Mouse (Mus musculus) R1 (cell line): ENCODE data around the gene Sorl1.

Experiments
- DNase-seq: peaks from one replicate; pipeline ENCODE4 v3.0.0-alpha.2; 2018; ENCODE audit warnings: low read depth, low spot score

The Sorl1 gene

GRCm38 (mm10) chr9:42122441-42122840, 1.7 kb downstream of the Sorl1 start:
- DNase-seq: no peak

DNA sequence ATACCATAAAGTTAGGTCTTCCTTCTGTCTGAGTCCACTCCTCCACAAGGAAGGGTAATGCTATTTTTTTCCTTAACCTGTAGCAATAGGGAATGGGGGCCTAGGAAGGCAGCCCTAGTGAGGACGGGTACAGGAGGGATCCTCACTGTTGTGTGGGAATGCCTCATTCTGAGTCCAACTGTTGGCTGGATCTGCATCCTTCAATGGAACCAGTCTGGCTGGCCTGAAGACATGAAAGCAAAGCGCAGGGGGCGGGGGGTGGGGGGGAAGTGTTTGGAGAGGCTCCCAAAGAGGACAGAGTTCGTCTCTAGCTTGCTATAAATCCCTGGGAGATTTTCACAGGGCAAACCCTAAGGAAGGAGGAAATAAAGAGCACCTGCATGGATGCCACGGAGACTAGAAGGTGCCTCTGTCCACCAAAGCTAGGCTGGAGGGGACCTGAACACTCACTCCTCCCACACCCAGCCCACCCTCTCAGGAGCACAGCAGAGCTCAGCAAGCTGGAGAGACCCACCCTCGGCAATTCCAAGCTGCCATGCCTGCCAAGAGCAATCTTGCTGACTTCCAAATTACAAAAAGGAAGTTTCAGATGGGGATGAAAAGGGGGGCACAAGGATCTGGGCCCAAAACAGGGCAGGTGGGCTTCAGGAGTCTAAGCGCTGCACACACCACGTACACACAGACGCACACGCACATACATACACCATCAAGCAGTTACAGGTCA, 2.3 kb downstream of the Sorl1 start:
- no peak for DNase-seq

- no peak for DNase-seq
Measured at GRCm38 (mm10) chr9:42116418-42117056, 7.6 kb downstream of the Sorl1 start.

DNA sequence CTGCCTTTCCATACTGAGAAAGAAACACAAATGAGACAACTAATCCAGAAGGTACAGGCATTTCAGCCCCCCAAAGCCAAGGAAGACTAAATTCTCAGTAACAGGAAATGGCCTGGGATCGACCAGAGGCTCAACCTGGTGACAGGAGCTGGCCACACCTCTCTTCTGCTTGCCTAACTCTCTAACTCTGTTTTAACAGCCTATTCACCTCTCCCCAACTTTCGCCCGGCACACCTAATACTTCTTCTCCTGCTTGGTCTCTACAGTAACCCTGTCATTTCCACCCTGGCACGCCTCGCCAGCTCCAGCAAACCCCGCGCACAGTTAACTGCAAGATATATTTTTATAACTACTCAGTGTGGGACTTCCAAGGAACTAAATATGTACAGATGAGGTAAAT, 9.0 kb downstream of the Sorl1 start:
- no peak for DNase-seq

- DNase-seq: peak; percentile 90
Measured at GRCm38 (mm10) chr9:42113316-42113715, 10.8 kb downstream of the Sorl1 start.

- DNase-seq: peak; percentile 56
Measured at GRCm38 (mm10) chr9:42112691-42113090, 11.4 kb downstream of the Sorl1 start.

- DNase-seq: no peak
Measured at GRCm38 (mm10) chr9:42111256-42111655, 12.8 kb downstream of the Sorl1 start.

GRCm38 (mm10) chr9:42109837-42110451, 14.2 kb downstream of the Sorl1 start:
- DNase-seq: peak; percentile 67

GRCm38 (mm10) chr9:42109131-42109530, 15.0 kb downstream of the Sorl1 start:
- peak; percentile 60 for DNase-seq

GRCm38 (mm10) chr9:42108369-42108951, 15.6 kb downstream of the Sorl1 start:
- peak; percentile 77 for DNase-seq

DNA sequence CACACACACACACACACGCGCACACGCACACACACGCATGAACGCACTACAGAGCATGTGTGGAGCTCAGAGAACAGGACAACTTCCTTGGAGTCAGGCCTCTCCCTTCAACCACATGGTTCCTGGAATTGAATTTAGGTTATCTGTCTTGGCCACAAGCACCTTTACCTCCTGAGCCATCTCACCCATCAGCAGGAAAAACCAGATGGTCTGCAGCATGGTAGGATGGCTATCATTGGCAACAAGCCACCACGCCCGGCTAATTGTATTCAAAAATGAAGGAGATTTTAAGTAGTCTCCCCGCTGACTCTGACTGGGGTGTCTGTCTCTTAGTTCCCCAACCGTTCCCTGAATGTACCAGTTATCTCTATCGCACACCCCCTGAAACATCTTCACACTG, 17.0 kb downstream of the Sorl1 start:
- DNase-seq: no peak

DNA sequence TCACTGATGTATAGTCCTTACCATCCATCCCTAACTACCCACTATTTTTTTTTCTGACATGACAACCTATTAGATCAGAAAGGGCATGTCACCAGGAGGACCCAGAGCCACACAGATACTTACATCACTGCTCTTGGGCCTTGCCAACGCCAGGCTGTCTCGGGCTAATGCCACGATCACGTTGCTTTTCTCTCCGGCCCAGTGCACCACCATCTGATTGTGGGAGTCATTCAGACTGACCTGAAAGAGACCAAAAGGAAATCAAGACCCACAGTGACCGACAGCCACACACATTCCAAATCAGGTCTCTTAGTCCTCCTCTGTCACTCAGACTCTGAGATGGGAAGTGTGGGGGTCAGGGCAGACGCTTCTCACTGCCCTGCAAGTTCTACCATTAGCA, 17.8 kb downstream of the Sorl1 start:
- no peak for DNase-seq

- DNase-seq: no peak
Measured at GRCm38 (mm10) chr9:42103546-42103945, 20.6 kb downstream of the Sorl1 start.

- DNase-seq: no peak
Measured at GRCm38 (mm10) chr9:42102013-42102412, 22.1 kb downstream of the Sorl1 start.

DNA sequence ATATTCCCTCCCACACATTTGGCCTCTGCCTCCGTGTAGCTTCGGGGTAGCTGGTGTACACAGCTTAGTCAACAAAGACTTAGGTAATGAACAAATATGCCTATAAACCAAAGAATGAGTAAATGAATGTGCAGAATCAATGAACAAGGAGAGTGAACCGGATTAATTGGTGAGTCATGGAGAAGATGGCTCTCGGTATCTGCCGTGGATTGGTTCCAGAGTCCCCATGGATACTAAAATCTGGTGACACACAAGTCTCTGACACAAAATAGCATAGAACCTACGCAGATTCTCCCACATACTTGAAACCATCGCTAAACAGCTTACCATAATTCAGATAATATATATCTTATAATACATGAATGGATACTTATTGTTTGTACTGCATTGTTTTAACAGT, 22.8 kb downstream of the Sorl1 start:
- DNase-seq: no peak

- peak; percentile 79 for DNase-seq
Measured at GRCm38 (mm10) chr9:42100618-42101210, 23.4 kb downstream of the Sorl1 start.

DNA sequence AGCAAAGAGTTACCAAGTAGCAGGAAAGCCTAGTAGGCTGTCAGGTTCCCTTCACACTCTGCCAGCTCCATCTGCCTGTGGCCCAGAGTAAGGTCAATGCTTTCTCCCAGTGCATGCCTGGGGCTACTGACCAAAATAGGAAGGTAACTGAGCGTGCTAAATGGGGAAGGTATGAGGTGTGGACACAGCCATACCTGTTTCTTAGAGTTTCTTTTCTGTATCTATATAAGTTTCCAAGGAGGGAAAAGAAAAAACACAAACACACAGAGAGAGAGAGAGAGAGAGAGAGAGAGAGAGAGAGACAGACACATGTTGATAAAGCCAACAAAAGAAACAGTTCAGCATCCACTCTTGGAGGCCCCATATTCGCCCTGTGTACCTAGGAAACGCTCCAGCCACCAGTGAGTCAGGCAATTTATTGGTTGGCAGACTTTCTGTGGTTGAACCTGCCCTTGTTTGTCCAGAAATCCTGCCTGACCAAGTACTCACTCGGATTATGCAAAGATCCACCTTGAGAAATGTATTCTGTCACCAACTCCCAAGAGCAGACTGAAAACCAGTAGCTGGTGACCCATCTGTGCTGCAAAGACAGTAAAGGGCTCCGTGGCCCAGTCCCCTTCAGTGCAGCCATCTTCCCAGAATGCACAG, 25.5 kb downstream of the Sorl1 start:
- DNase-seq: no peak

- DNase-seq: peak; percentile 86
Measured at GRCm38 (mm10) chr9:42097731-42098473, 26.2 kb downstream of the Sorl1 start.

DNA sequence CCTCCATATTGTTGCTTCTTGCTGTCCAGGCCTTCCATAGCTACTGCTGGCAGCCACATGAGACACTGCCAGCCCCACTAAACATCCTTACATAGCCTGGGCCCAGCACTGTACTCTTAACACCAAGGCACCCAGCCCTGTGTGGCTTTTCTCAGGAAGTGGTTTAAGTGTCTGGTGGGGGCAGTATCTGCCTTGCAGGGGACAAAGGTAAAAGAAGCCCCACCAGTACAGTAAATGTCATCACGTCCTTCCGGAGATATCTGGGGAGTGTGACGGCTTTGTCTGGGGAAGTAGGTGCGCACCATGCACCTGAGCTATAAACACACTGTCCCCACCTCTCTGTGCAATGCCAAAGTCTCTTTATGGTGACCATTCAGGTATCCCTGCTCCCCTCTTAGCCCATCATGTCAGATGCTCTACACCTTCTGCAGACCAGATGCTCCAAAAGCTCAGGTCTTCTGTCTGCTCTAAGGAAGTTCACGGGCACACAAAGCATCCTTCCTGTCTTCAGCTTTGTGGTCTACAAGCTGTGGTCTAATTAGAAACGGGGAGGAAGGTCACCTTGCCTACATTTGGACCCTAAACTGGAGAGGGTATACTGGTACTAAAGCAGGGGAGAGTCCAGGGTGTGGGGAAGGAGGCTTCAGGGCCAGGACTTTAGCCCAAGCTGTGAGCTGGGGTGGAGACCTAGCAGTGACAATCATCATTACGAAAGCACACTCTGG, 26.9 kb downstream of the Sorl1 start:
- no peak for DNase-seq

GRCm38 (mm10) chr9:42094752-42095151, 29.3 kb downstream of the Sorl1 start:
- DNase-seq: no peak
